Mouse (Mus musculus): ENCODE measurements around the gene Chchd10.

The Chchd10 gene

DNA sequence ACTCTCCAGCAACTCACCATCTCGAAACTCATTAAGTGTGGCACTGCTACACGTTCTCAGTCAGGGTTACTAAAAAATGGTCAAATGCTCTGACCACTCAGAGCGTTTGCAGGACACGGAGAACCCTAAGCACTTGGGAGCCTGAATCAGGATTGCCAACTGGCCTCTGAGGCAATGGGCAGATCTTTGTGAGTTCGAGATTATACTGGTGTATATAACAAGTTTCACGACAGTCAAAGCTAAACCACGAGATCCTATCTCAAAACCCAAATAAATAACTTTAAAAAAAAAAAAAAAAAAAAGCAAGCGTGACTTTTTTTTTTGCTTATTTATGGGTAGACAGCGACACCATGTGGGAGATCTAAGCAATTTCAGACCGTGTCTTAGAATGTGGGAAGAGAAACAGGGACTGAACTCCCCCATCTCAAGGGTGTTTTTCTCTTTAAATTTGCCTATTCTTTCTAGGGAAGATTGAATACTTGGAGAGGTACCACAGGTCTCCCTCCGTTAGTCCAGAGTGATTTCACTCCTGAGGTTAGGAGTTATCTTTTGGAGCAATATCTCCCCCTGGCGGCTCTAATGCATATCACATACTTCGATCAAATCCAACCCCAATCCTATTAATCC is 18.6 kb downstream of the Chchd10 start:
- DNase-seq, result peak in 1 of 2 experiments; percentile 79

DNA sequence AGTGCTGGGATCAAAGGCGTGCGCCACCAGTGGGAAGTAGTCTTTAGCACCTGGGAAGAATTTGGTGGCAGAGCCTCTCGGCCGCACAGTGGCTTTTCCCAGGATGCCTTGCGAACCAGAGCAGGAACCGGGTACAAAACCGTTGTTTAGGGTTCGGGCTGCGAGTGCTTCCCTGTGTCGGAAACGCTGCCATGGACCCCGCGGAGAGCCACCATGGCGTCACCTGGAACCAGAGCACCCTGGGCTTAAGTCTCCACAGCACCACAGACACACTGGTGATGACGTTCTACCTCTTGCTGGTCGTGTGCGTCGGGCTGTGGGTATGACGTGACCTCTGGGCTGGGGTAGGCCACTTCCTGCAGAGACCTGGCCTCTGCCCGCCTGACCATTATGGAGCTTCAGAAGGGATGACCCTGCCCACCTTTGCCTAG is 21.5 kb downstream of the Chchd10 start, which contains the start of gene Gm5134:
TSS of gene Gm5134 (plus strand) at position 134 of the 431 bp plus-strand sequence.
- DNase-seq, result no peak

DNA sequence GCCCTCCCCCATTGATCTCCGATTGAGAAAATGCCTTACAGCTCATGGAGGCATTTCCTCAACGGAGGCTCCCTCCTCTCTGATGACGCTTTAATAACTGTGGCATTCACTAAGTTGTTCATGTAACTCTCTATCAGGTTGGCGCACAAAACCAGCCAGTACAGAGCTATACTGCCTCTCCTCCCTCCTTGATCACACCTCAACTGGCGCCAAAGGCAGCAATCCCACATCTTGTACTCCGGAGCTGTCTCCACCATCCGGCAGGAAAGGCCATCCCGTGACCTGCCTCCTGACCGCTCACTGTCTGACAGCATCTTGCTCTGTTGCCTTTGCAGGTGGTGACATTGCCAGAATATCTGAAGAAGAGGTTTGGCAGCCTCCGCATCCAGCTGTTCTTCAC is 40.9 kb downstream of the Chchd10 start:
- DNase-seq, result no peak

DNA sequence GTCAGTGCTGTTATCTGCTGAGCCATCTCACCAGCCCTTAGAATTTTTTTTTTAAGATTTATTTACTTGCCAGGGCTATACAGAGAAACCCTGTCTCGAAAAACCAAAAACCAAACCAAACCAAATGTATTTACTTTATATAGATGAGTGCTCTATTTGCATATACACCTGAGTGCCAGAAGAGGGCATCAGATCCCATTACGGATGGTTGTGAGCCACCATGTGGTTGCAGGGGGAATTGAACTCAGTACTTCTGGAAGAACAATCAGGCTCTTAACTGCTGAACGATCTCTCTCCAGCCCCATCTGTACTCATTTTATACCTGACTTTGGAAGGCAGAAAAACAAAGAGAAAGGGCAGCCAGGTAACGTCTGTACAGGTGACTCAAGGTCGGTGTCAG is 42.3 kb downstream of the Chchd10 start:
- DNase-seq, result peak in 1 of 2 experiments; percentile 11

DNA sequence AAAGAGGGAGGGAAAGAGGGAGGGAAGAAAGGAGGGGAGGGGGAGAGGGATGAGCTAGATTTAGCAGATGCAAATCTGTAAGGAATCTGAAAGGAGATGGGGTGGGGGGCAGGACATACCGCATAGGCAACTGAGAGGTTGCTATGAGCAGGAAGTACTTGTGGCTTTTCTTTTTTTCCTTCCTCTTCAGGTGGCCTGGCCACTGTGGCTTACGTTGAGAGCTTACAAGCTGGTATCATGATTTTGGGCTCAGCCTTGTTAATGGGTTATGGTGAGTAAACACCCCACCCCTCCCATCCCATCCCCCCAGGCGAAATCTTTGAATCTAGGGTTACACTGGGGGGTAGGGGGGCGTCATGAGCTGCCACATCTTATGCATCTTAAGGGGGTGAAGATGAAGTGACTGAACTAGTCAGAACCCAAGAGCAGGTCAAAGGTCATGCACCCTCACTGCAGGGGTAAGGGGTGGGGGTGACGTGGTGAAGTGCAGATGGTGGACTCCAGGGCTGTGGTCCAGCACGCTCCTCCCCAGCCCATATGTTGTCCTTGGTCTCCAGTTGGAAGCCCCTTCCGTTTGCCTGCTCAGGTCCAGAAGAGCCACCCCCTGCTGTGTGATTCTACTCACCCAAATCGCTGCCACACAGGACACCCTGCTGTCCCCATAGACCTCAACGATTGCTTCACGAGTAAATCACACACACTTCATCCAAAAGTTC is 45.3 kb downstream of the Chchd10 start:
- DNase-seq, result no peak

DNA sequence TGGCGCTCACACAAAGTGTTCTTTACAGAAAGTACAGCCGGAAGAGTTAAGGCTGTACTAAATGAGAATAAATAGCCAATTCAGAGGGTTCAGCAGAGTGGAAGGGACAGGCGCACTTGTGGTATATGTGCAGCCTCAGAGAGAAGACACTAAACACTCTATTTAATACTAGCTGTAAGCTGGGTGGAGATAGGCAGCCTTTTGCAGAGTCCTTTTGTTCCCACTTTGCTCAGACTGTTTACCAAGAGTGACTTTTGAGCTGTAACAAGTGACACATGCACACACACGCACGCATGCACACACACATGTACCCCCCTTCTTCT is 45.9 kb downstream of the Chchd10 start:
- DNase-seq, result no peak

DNA sequence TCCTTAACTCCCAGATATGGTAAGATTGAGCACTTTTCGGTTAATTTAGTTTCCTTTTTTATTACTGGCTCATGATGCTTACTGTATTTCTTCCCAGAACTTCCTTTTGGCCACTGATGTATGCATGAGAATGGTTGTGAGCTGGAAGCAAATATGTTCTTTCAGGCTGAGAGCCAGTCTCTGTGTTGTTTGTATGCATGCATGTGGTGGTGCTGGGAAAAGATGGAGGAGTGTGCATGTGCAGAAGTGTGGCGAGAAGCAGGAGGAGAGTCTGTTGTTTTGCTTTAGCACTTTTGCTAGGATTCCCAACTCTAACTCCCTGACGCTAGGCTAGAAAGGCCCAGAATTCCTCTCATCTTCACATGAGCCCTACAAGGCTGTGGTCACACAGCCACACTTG is 46.5 kb downstream of the Chchd10 start:
- no peak for DNase-seq

Measured in kidney, postnatal 25 days (tissue).